In the genomic region with DNA sequence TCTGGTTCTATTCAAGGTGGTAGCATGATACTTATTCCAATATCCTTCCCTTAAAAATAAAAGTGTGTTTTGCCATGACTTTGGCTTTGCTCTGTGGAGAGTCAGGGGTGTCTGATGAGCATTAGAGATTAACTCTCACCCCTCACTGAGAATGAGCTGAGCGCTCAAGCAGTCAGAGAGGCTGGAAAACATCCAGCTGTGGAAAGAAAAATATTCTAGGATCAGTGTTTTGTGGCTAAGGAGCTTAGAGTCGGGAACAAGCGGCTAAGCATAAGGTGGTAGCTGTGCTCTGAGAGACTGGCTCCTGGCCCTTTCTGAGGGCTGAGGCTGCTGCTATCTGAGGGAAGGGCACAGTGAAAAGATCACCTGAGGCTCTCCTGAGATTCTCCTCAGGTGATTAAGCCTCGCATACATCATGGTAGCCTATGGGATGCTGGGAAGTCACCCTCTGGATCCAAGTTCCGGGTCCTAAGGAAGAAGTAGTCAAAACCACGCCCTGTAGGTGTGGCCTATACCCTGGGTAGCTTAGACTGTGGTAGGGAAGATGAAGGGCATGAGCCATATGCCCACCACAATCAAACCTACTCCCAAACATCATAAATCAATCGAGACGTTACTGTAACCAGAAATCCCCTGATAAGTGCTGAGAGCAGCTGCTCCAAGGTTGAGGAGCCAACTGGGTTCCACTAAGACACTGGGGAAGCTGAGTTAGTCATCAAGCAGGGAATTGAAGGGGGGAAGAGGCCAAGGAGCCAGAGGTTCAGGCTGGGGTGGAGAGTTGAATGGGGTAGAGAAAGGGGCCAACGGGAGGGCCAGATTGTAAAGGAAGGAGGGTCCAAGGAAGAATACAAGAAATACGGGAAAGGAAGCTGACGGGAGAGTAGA, we compare ENCODE assay signal across 12 mouse cellular contexts.
A peak's percentile ranks its signal among the peaks of the same experiment; 100 is the strongest.
DNase-seq lines count a peak whose midpoint lies in the region; ATAC-seq and TF ChIP-seq lines count a peak whose summit lies in the region.
"Had no signal": no experiment of that assay in that cellular context is flagged by ENCODE, and none has a peak within 500 bp of the region (broad histone marks: within the 10 kb centered on the region; RNA-seq: fewer than 3 reads in every experiment).

No protein-coding gene starts in this region.

- H3K4me2 ChIP-seq in kidney, postnatal 0 days (ENCODE audit: low read length), result no peak overlapping the region
- H3K4me2 ChIP-seq in intestine, embryonic 14.5 days (ENCODE audit: low read length), result no peak overlapping the region

- TF ChIP-seq POLR2A in heart, adult 2 months (IDR thresholded peaks at IDR 0.05; ENCODE audit: insufficient read depth, low read depth, low read length), result no peak

- H3K27me3 ChIP-seq in heart, adult 2 months (ENCODE audit: control insufficient read depth, insufficient read depth, low read length), result no peaks in the 10 kb centered on the region
- no peaks in the 10 kb centered on the region for H3K27me3 ChIP-seq in kidney, postnatal 0 days (ENCODE audit: insufficient read depth, low read length)
- H3K27me3 ChIP-seq in C2C12 (ENCODE audit: control insufficient read depth, insufficient read depth, insufficient read length), result no peaks in the 10 kb centered on the region
- no peaks in the 10 kb centered on the region for H3K27me3 ChIP-seq in intestine, embryonic 14.5 days (replicated peaks; ENCODE audit: control insufficient read depth, insufficient read depth, low read length)

- no peak overlapping the region for H3K4me3 ChIP-seq in heart, adult 2 months
- H3K4me3 ChIP-seq in kidney, postnatal 0 days (replicated peaks; ENCODE audit: low read depth, low read length), result no peak overlapping the region
- no peak overlapping the region for H3K4me3 ChIP-seq in C2C12 (ENCODE audit: insufficient read depth, poor library complexity, severe bottlenecking)
- H3K4me3 ChIP-seq in intestine, embryonic 14.5 days (ENCODE audit: low read depth, low read length), result no peak overlapping the region
- H3K4me3 ChIP-seq: hindbrain, embryonic 10.5 days had no signal

- H3ac ChIP-seq in C2C12 (ENCODE audit: control insufficient read depth, insufficient read length, low read depth), result no peak overlapping the region

- H3K9me3 ChIP-seq in kidney, postnatal 0 days (replicated peaks; ENCODE audit: low read length), result no peaks in the 10 kb centered on the region
- H3K9me3 ChIP-seq in intestine, embryonic 14.5 days (ENCODE audit: control insufficient read depth, low read length), result no peaks in the 10 kb centered on the region
- H3K9me3 ChIP-seq: hindbrain, embryonic 10.5 days had no signal

- H3K27ac ChIP-seq in heart, adult 2 months, result peak overlapping the region; percentile 24
- H3K27ac ChIP-seq in kidney, postnatal 0 days, result peak overlapping the region; percentile 65
- peak overlapping the region; percentile 55; the same call in 1 of the 2 replicates for H3K27ac ChIP-seq in intestine, embryonic 14.5 days (ENCODE audit: low read depth)
- H3K27ac ChIP-seq: hindbrain, embryonic 10.5 days had no signal

- peaks cover 12% of the 10 kb centered on the region for H3K36me3 ChIP-seq in heart, adult 2 months (ENCODE audit: control insufficient read depth, insufficient read depth, low read length)
- no peaks in the 10 kb centered on the region for H3K36me3 ChIP-seq in kidney, postnatal 0 days (ENCODE audit: insufficient read depth, low read length)
- no peaks in the 10 kb centered on the region for H3K36me3 ChIP-seq in C2C12 (ENCODE audit: control insufficient read depth, insufficient read depth)
- no peaks in the 10 kb centered on the region for H3K36me3 ChIP-seq in intestine, embryonic 14.5 days (ENCODE audit: control insufficient read depth, insufficient read depth, low read length)
- H3K36me3 ChIP-seq: hindbrain, embryonic 10.5 days had no signal

- no peak for TF ChIP-seq EP300 in heart, adult 2 months (IDR thresholded peaks at IDR 0.05; ENCODE audit: insufficient read depth, low read depth, low read length)

- H3K79me3 ChIP-seq in C2C12 (ENCODE audit: low read depth), result no peaks in the 10 kb centered on the region

- intact Hi-C loops in heart, adult 2 months (cut with DNase I), result no loop called here

- no peaks in the 10 kb centered on the region for H3K79me2 ChIP-seq in heart, adult 2 months (replicated peaks; ENCODE audit: control insufficient read depth, insufficient read depth, low read length)
- H3K79me2 ChIP-seq in C2C12 (ENCODE audit: control insufficient read depth, insufficient read depth), result no peaks in the 10 kb centered on the region

- H3K4me1 ChIP-seq in heart, adult 2 months (ENCODE audit: control insufficient read depth, insufficient read depth, low read length), result peaks cover 15% of the 10 kb centered on the region
- H3K4me1 ChIP-seq in kidney, postnatal 0 days (replicated peaks; ENCODE audit: insufficient read depth, low read length), result peaks cover 20% of the 10 kb centered on the region
- peaks cover 35% of the 10 kb centered on the region for H3K4me1 ChIP-seq in intestine, embryonic 14.5 days (replicated peaks; ENCODE audit: control insufficient read depth, insufficient read depth, low read length)

- no peak for DNase-seq in heart, adult 2 months
- no peak for DNase-seq in heart, adult 8-10 months (ENCODE audit: low spot score)
- DNase-seq in kidney, postnatal 0 days (ENCODE audit: low spot score), result peak; percentile 50
- DNase-seq in kidney, adult 18-20 months, result no peak
- no peak for DNase-seq in intestine, embryonic 14.5 days (ENCODE audit: low spot score)
- no peak for DNase-seq in cerebellum, adult 8-10 months
- DNase-seq in B cell, adult 2 months, result no peak
- DNase-seq: adrenal gland, postnatal 10 days; lung, adult 18-20 months; thymus, postnatal 36 days had no signal

- 68% methylated on average over 11 of the region's 11 CpGs for WGBS in heart, adult 2 months
- 45% methylated on average over 11 of the region's 11 CpGs for WGBS in kidney, postnatal 0 days
- WGBS in intestine, embryonic 14.5 days, result 52% methylated on average over 11 of the region's 11 CpGs

- TF ChIP-seq CTCF in heart, adult 2 months (IDR thresholded peaks at IDR 0.05), result no peak
- TF ChIP-seq CTCF in kidney, postnatal 0 days (IDR thresholded peaks at IDR 0.05; ENCODE audit: low read depth), result no peak
- TF ChIP-seq CTCF in C2C12 (IDR thresholded peaks at IDR 0.05; ENCODE audit: control insufficient read depth, insufficient read depth, insufficient read length), result no peak

- no peak for ATAC-seq in kidney, postnatal 0 days (replicated peaks; ENCODE audit: low FRiP score, low read depth)
- 0 out of 2 replicates have a peak, but pooled peaks have one; percentile 34 for ATAC-seq in intestine, embryonic 14.5 days (replicated peaks; ENCODE audit: low FRiP score, low TSS enrichment, low read depth)

- H3K9ac ChIP-seq in heart, adult 2 months (ENCODE audit: low read depth, low read length), result no peak overlapping the region
- no peak overlapping the region for H3K9ac ChIP-seq in kidney, postnatal 0 days (ENCODE audit: low read depth, low read length)
- no peak overlapping the region for H3K9ac ChIP-seq in intestine, embryonic 14.5 days (ENCODE audit: low read length)

TF ChIP-seq in C2C12, 6 proteins besides CTCF, POLR2A, EP300 and RAD21:
- no peak for TF ChIP-seq USF1 (IDR thresholded peaks at IDR 0.05; ENCODE audit: low read depth)
- TF ChIP-seq MYOD1 (IDR thresholded peaks at IDR 0.05; ENCODE audit: control insufficient read depth, insufficient read length, low read depth), result peak; percentile 94
- TF ChIP-seq MAX (IDR thresholded peaks at IDR 0.05), result peak; percentile 28
